ENCODE assay signal across 12 mouse cellular contexts in genomic region chr13:21495080-21495479, GRCm38 (mm10). TPM values are rescaled to one million over a fixed set of nuclear protein-coding genes. Genes with fewer than 3 reads are reported as not detected.
DNase-seq lines count a peak whose midpoint lies in the region; ATAC-seq lines count a peak whose summit lies in the region.
"Had no signal": no experiment of that assay in that cellular context is flagged by ENCODE, and none has a peak within 500 bp of the region (broad histone marks: within the 10 kb centered on the region; RNA-seq: fewer than 3 reads in every experiment).

TSS of gene AK157302 (plus strand) at chr13:21495223.

- no peaks in the 10 kb centered on the region for H3K4me1 ChIP-seq in midbrain, embryonic 15.5 days
- H3K4me1 ChIP-seq: limb, embryonic 13.5 days had no signal

- DNase-seq in cerebellum, adult 11 months, result peak; percentile 7
- peak; percentile 9 for DNase-seq in ovary, postnatal 36 days (ENCODE audit: low spot score)
- DNase-seq in ovary, adult 18-20 months (ENCODE audit: low spot score), result no peak
- DNase-seq in gastrocnemius, postnatal 4 days (ENCODE audit: low spot score in 2 of 2), result no peak
- DNase-seq in left cerebral cortex, postnatal 36 days (ENCODE audit: low spot score in 2 of 2), result no peak
- no peak for DNase-seq in embryo, embryonic 10 days (ENCODE audit: low spot score)
- DNase-seq: lung, postnatal 14 days had no signal

- ATAC-seq in cerebellum, adult (ENCODE audit: insufficient number of reproducible peaks, low FRiP score, low TSS enrichment), result no peak
- ATAC-seq in midbrain, embryonic 15.5 days (replicated peaks), result no peak
- ATAC-seq: forebrain, embryonic 16.5 days had no signal

- H3K36me3 ChIP-seq in midbrain, embryonic 15.5 days (replicated peaks), result no peaks in the 10 kb centered on the region
- H3K36me3 ChIP-seq: limb, embryonic 13.5 days had no signal

- H3K9ac ChIP-seq in midbrain, embryonic 15.5 days, result no peak within 1 kb of the TSS
- H3K9ac ChIP-seq: hindbrain, embryonic 14.5 days; limb, embryonic 13.5 days had no signal

- no peak within 1 kb of the TSS for H3K4me2 ChIP-seq in midbrain, embryonic 15.5 days
- H3K4me2 ChIP-seq: hindbrain, embryonic 14.5 days; limb, embryonic 13.5 days had no signal

- no peaks in the 10 kb centered on the region for H3K9me3 ChIP-seq in midbrain, embryonic 15.5 days
- H3K9me3 ChIP-seq: limb, embryonic 13.5 days had no signal

- 95% methylated on average over 21 of the region's 21 CpGs for WGBS in midbrain, embryonic 15.5 days

- intact Hi-C loops in left cerebral cortex, postnatal 36 days (cut with DNase I), result no loop called here

- H3K27me3 ChIP-seq in midbrain, embryonic 15.5 days (replicated peaks), result no peaks in the 10 kb centered on the region
- H3K27me3 ChIP-seq: limb, embryonic 13.5 days had no signal

- no peak within 1 kb of the TSS for H3K4me3 ChIP-seq in midbrain, embryonic 15.5 days
- H3K4me3 ChIP-seq: limb, embryonic 13.5 days had no signal

- no peak within 1 kb of the TSS for H3K27ac ChIP-seq in midbrain, embryonic 15.5 days
- H3K27ac ChIP-seq: hindbrain, embryonic 14.5 days; limb, embryonic 13.5 days had no signal

RNA-seq across cellular contexts. Expression of gene AK157302, which starts in this region (rescaled TPM):
- 10 to 100 TPM; 10.2 to 12.5 TPM for total RNA-seq in gastrocnemius, postnatal 4 days (2021)
- 10 to 100 TPM; 20.5 to 25.5 TPM for total RNA-seq in left cerebral cortex, postnatal 36 days (2021)
- 0.32 and 0.40 TPM in 2 replicates for polyA plus RNA-seq in midbrain, embryonic 15.5 days (2015; fragmentation: Nextera tagmentation; extraction: Ambion mirVana)

Comparison
In these comparisons a context has a peak if more than half of its experiments do, and no peak if none do; other contexts are left out.
1. DNase-seq: peak in cerebellum, adult 11 months (single experiment) and ovary, postnatal 36 days (single experiment); none in ovary, adult 18-20 months (single experiment), gastrocnemius, postnatal 4 days (0 of 2), left cerebral cortex, postnatal 36 days (0 of 2) and embryo, embryonic 10 days (single experiment).